Mouse (Mus musculus): ENCODE measurements around the gene Lrig1.

- no peak for TF ChIP-seq ZC3H11A (IDR thresholded peaks at IDR 0.05; ENCODE audit: low read depth, low read length)
- no peak for TF ChIP-seq EP300 (IDR thresholded peaks at IDR 0.05; ENCODE audit: low read depth in 1 of 2, low read length in 2 of 2)
- no peak for TF ChIP-seq MYB (IDR thresholded peaks at IDR 0.05; ENCODE audit: low read depth, low read length)
- TF ChIP-seq CTCF (IDR thresholded peaks at IDR 0.05 in 2 of 3, conservative IDR thresholded peaks at IDR 0.05 in 1 of 3; ENCODE audit: control insufficient read depth in 1 of 3, insufficient read depth in 1 of 3, low read depth in 2 of 3, low read length in 3 of 3, poor library complexity in 1 of 3, severe bottlenecking in 1 of 3): no peak
- TF ChIP-seq SMC3 (IDR thresholded peaks at IDR 0.05; ENCODE audit: low read depth, low read length): no peak
- no peak for TF ChIP-seq NRF1 (IDR thresholded peaks at IDR 0.05; ENCODE audit: insufficient read depth, low read depth, low read length, poor library complexity, severe bottlenecking)
Measured at GRCm38 (mm10) chr6:94749626-94750025, 49.7 kb upstream of the Lrig1 start.
